9 mouse cellular contexts compared by ENCODE assay signal in the genomic region with DNA sequence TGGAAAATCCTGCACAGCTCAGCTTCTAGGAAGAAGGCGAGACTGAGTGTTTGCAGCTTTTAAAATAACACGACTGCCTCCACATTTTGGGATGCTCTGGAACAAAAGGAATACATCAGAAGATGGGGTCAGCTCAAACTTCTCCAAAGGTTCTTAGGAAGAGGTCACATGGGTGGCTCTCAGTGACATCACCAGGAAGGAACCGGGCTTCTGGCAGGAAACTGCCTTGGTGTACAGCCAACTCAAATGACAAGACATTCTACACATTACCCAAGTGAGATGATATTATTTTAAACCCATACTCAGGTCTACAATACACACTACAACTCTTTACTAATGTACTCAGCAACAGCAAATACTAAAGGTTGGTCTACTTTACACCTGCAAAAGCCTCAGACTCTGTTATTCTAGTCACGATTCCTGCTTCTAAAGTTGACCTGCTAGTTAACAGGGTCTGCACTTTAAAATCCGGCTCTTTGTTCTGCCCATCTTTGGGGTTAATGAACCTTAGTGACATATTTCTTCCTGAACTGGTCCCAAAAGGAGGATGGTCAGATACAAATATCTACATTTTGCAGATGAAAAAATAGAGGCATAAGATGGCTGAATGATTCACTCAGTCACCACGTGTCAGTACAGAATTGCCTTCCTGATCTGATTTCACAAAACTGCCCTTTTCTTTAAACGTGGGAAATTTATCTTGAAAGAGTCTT. TPM values are rescaled to one million over a fixed set of nuclear protein-coding genes. Genes with fewer than 3 reads are reported as not detected.
DNase-seq lines count a peak whose midpoint lies in the region; ATAC-seq and TF ChIP-seq lines count a peak whose summit lies in the region.
"Had no signal": no experiment of that assay in that cellular context is flagged by ENCODE, and none has a peak within 500 bp of the region (broad histone marks: within the 10 kb centered on the region; RNA-seq: fewer than 3 reads in every experiment).

No protein-coding gene starts in this region.

- TF ChIP-seq EP300 in stomach, postnatal 0 days (optimal IDR thresholded peaks at IDR 0.05), result no peak

- no peak for DNase-seq in frontal cortex, postnatal 10 days (ENCODE audit: low spot score in 2 of 2)
- DNase-seq in 3T3-L1 (ENCODE audit: low read depth, low spot score), result peak; percentile 50
- peak; percentile 61 to 75 for DNase-seq in kidney, postnatal 36 days
- no peak for DNase-seq in stomach, postnatal 0 days (ENCODE audit: low spot score)
- DNase-seq: cerebellum, adult 11-12 months had no signal

- no peak overlapping the region for H3K4me3 ChIP-seq in heart, embryonic 14.5 days (ENCODE audit: control insufficient read depth in 1 of 2, insufficient read depth in 1 of 2, low read depth in 1 of 2, low read length in 2 of 2)
- no peak overlapping the region for H3K4me3 ChIP-seq in stomach, postnatal 0 days (ENCODE audit: low read depth, low read length)
- no peak overlapping the region for H3K4me3 ChIP-seq in forebrain, embryonic 16.5 days (replicated peaks; ENCODE audit: low read length)

- no peak overlapping the region for H3K4me2 ChIP-seq in heart, embryonic 14.5 days (ENCODE audit: low read length)
- H3K4me2 ChIP-seq in stomach, postnatal 0 days (replicated peaks; ENCODE audit: low read depth), result no peak overlapping the region
- H3K4me2 ChIP-seq in forebrain, embryonic 16.5 days (ENCODE audit: low read length), result no peak overlapping the region

- ATAC-seq in frontal cortex, adult (ENCODE audit: low TSS enrichment), result peak; percentile 47; the same call in 1 of the 2 replicates
- ATAC-seq in heart, embryonic 14.5 days (ENCODE audit: insufficient number of reproducible peaks, insufficient read depth, low FRiP score, low read depth), result no peak
- no peak for ATAC-seq in monocyte, adult 5-6 weeks (replicated peaks; ENCODE audit: insufficient number of reproducible peaks, low FRiP score, low TSS enrichment, poor library complexity, severe bottlenecking)
- ATAC-seq in stomach, postnatal 0 days (ENCODE audit: low FRiP score, low TSS enrichment), result no peak
- no peak for ATAC-seq in forebrain, embryonic 16.5 days

- peaks cover 21 to 28% of the 10 kb centered on the region in 2 experiments for H3K4me1 ChIP-seq in heart, embryonic 14.5 days (ENCODE audit: control insufficient read depth in 2 of 2, insufficient read depth in 2 of 2, low read length in 2 of 2)
- no peaks in the 10 kb centered on the region for H3K4me1 ChIP-seq in stomach, postnatal 0 days (replicated peaks; ENCODE audit: control insufficient read depth, insufficient read depth)
- no peaks in the 10 kb centered on the region for H3K4me1 ChIP-seq in forebrain, embryonic 16.5 days (replicated peaks; ENCODE audit: control insufficient read depth, insufficient read depth, low read length)

- no peaks in the 10 kb centered on the region for H3K27me3 ChIP-seq in heart, embryonic 14.5 days (ENCODE audit: control insufficient read depth, insufficient read depth, low read length)
- no peaks in the 10 kb centered on the region for H3K27me3 ChIP-seq in stomach, postnatal 0 days (ENCODE audit: control insufficient read depth, insufficient read depth, low read length)
- no peaks in the 10 kb centered on the region for H3K27me3 ChIP-seq in forebrain, embryonic 16.5 days (replicated peaks; ENCODE audit: control insufficient read depth, insufficient read depth, low read length)

- WGBS in heart, embryonic 14.5 days, result 58% methylated on average over 7 of the region's 7 CpGs
- 40% methylated on average over 7 of the region's 7 CpGs for WGBS in stomach, postnatal 0 days
- 69% methylated on average over 7 of the region's 7 CpGs for WGBS in forebrain, embryonic 16.5 days

- H3K27ac ChIP-seq in heart, embryonic 14.5 days (replicated peaks in 1 of 2; ENCODE audit: control insufficient read depth in 1 of 2, insufficient read depth in 1 of 2, low read depth in 2 of 2, low read length in 2 of 2), result peak overlapping the region; percentile 39 to 70; a peak in 2 of 4 replicates
- H3K27ac ChIP-seq in stomach, postnatal 0 days (replicated peaks), result no peak overlapping the region
- no peak overlapping the region for H3K27ac ChIP-seq in forebrain, embryonic 16.5 days (ENCODE audit: low read length)

- H3K9me3 ChIP-seq in heart, embryonic 14.5 days (ENCODE audit: control insufficient read depth, low read length), result no peaks in the 10 kb centered on the region
- H3K9me3 ChIP-seq in stomach, postnatal 0 days (ENCODE audit: control insufficient read depth, low read length), result no peaks in the 10 kb centered on the region
- no peaks in the 10 kb centered on the region for H3K9me3 ChIP-seq in forebrain, embryonic 16.5 days (ENCODE audit: control insufficient read depth, low read length)

- no peak for TF ChIP-seq CTCF in stomach, postnatal 0 days (IDR thresholded peaks at IDR 0.05; ENCODE audit: low read depth)

- H3K9ac ChIP-seq in heart, embryonic 14.5 days (ENCODE audit: low read length), result no peak overlapping the region
- H3K9ac ChIP-seq in stomach, postnatal 0 days (ENCODE audit: low read length), result no peak overlapping the region
- no peak overlapping the region for H3K9ac ChIP-seq in forebrain, embryonic 16.5 days (replicated peaks; ENCODE audit: low read depth, low read length)

- H3K36me3 ChIP-seq in heart, embryonic 14.5 days (ENCODE audit: control insufficient read depth, insufficient read depth, low read length), result no peaks in the 10 kb centered on the region
- no peaks in the 10 kb centered on the region for H3K36me3 ChIP-seq in stomach, postnatal 0 days (ENCODE audit: control insufficient read depth, insufficient read depth, low read length)
- H3K36me3 ChIP-seq in forebrain, embryonic 16.5 days (ENCODE audit: control insufficient read depth, insufficient read depth), result no peaks in the 10 kb centered on the region

RNA-seq across cellular contexts. Expression of gene Ttc7b, which starts 18.0 kb away (rescaled TPM):
- 16.5 and 18.8 TPM in 2 replicates for polyA plus RNA-seq in heart, embryonic 14.5 days (2014; fragmentation: Nextera tagmentation; extraction: Ambion mirVana)
- 35.7 to 65.7 TPM (median 49.1 TPM) in 3 replicates for total RNA-seq in monocyte, adult 5-6 weeks (2017)
- polyA plus RNA-seq in stomach, postnatal 0 days (2015; fragmentation: Nextera tagmentation; extraction: Ambion mirVana), result 2.4 and 3.4 TPM in 2 replicates
- polyA plus RNA-seq in forebrain, embryonic 16.5 days (2015; fragmentation: Nextera tagmentation; extraction: Ambion mirVana), result 5.4 and 7.4 TPM in 2 replicates

Comparison
In these comparisons a context has a peak if more than half of its experiments do, and no peak if none do; other contexts are left out.
1. DNase-seq: peak in 3T3-L1 (single experiment) and kidney, postnatal 36 days (2 of 2); none in frontal cortex, postnatal 10 days (0 of 2) and stomach, postnatal 0 days (single experiment).
2. H3K27ac ChIP-seq: peak in heart, embryonic 14.5 days (2 of 2); none in stomach, postnatal 0 days (single experiment) and forebrain, embryonic 16.5 days (single experiment).